Mouse (Mus musculus) adrenal gland, postnatal 4 days (tissue): ENCODE measurements at regions not wholly inside any gene's neighbourhood (a gene's known extent, or its start where the extent isn't known, plus 50 kb on each side); places are given as distances from the start of the nearest gene placed in this dataset.
"Not testable (repeated sequence)": the region's sequence is repeated elsewhere in the genome, so short reads cannot be mapped to it uniquely, and the experiment has no call there.

ENCODE experiments used
- DNase-seq, 2 experiments: peaks; one replicate each; pipeline ENCODE4 v3.0.0; 2021 to 2022; ENCODE audit warnings: low spot score in 2 of 2, mixed read lengths in 2 of 2

- DNase-seq, result no peak
Observed at GRCm38 (mm10) chr10:30470831-30471230, 129.7 kb downstream of the Trmt11 start.

GRCm38 (mm10) chr10:30450616-30451015 is 149.9 kb downstream of the Trmt11 start:
- DNase-seq, result no peak

DNA sequence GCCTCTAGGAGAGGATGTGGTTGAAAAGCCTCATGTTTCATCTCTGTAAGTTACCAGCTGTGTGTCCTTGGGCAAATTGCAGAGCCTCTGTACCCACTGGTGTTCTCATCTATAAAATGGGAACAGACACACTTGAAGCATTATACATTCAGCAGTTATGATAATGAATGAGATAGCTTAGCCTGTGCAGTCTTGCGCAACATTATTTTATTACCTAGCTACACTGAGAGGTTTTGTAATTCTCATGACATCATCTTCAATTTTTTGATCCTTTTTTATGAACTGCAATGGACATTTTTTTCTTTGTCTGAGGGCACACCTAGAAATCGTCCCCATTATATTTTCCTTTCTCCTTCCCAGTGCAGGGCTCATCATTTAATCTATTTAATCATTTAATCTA is 153.5 kb downstream of the Trmt11 start:
- no peak for DNase-seq

GRCm38 (mm10) chr10:30446572-30446971 is 154.0 kb downstream of the Trmt11 start:
- no peak for DNase-seq

- no peak for DNase-seq
Observed at GRCm38 (mm10) chr10:30439802-30440201, 160.7 kb downstream of the Trmt11 start.

- no peak for DNase-seq
Observed at GRCm38 (mm10) chr10:30426420-30426923, 174.1 kb downstream of the Trmt11 start.

GRCm38 (mm10) chr10:30419391-30420043 is 181.0 kb downstream of the Trmt11 start:
- no peak for DNase-seq

DNA sequence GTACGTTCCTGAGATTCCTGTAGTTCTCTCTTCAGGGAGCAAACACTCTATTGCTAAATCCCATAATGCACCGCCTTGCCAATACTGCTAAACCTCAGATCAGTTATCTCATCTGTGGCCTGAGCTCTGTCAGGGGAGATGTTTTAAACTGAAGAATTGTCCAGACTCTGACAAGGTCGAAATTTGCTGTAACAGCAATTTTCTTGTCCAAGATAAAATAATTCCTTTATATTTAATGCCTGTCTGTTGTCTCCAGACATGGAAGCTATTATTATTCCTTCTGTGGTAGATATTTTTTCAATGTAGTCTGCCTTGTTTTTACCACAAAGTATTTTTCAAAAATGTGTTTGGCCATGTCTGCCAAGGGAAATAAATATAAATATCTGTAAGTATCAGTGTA is 184.2 kb downstream of the Trmt11 start:
- DNase-seq, result no peak

DNA sequence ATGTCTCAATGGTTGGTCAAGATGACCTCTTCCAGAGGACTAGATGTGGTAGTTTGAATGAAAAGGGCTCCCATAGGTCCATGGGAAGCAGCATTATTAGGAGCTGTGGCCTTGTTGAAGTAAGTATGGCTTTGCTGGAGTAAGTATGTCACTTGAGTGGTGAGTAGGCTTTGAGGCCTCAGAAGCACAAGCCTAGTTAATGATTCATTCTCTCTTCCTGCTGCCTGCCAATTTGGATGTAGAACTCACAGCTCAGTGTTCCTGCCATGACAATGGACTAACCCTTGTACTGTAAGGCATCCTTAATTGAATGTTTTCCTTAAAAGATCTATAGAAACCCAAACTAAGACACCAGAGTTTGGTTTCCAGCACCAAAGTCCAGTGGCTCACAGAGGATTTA is 188.8 kb downstream of the Trmt11 start:
- no peak for DNase-seq

- no peak for DNase-seq
Observed at GRCm38 (mm10) chr10:30405669-30406393, 194.7 kb downstream of the Trmt11 start.

GRCm38 (mm10) chr10:30370542-30370941 is 170.2 kb upstream of the Cenpw start:
- DNase-seq, result no peak

GRCm38 (mm10) chr10:30360811-30361210 is 160.5 kb upstream of the Cenpw start:
- DNase-seq, result not testable (repeated sequence)

GRCm38 (mm10) chr10:30359051-30359450 is 158.7 kb upstream of the Cenpw start:
- DNase-seq, result peak in 1 of 2 experiments; percentile 52

DNA sequence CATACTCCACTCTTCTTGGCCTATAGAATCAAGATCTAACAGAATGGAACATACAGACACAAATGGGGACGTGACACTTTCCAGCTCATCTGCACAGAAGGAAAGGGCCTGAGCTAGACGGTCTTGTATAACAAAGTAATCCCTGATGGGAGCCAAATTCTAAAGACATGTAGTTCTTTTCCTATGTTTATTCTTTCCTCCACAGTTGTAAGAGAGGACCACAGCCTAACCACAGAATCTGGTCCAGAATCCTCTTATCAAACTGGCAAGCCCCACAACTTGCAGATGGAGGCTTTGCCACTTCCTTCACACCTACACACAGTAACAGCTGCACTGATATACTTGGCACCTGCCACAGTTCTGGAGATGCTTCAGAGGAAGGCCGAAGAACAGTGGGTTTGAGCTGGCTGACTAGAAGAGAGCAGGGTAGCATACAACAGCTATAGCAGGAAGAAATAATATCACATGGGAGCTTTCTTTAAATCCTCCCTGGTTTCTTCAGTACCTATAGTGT is 142.7 kb upstream of the Cenpw start:
- no peak for DNase-seq

DNA sequence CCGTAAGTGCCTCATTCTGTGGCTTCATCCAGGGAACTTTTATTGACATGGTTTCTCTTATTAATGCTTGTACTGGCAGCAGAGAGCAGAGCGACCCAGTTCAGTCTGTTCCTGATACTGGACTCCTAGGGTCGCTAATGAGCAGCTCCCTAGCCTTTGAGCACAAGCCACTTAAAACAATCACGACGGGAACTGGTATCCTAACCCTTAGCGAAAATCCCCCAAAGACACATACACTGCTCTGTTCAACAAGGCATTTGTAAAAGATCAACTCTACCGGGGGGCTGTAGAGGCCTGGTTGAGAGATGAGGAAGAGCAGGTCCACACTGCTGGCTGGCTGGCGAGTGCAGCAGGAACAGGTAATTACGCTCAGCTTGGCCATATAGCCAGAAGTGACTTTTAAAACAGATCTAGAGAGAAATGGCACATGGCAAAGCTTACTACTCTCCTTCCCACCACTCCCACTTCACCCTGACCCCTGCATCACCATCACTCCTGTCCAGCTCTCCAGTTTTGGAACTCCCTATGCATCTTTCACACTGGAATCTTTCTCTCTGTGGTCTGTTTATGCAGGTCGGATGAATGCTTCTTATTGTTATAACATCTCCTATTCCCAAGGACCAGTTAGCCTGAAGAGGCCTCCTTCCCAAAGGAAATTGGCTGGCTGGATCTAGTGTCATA is 128.1 kb upstream of the Cenpw start:
- DNase-seq, result no peak

DNA sequence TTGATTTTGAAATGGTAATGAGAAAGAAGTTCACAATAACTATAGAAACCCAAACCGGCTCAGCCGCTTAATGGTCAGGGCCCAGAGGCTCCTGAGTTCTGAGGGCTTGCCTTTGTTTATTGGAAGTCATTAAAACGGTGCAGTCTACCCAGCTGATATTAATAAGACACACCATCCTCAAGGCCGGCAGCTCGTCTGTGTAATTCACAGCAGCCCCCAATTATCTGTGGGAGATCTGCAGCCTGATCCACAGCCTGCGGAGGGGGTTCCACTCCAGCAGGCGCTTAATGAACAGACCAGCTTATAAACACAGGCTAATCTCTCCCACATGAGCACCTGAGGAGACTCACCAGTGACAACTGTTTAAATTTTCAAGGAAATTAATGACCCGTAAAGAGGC is 127.5 kb upstream of the Cenpw start:
- DNase-seq, result no peak

DNA sequence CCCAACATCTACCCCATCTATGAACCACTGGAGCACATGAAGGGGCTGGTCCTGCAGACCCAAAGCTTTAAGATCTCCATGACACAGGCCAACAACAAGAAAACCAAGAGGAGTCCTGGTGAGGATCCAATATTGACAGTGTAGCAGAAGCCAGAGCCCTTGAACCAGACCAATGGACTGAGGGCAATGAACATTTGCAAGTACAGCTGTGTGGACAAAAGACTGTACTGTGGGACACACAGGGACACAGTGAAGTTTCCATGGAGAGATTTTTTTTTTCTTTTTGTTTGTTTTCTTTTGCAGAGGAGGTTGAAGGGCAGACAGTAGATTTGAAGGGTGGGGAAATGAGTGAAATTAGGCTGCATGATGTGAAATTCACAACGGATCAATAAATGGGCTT is 126.5 kb upstream of the Cenpw start:
- no peak for DNase-seq

DNA sequence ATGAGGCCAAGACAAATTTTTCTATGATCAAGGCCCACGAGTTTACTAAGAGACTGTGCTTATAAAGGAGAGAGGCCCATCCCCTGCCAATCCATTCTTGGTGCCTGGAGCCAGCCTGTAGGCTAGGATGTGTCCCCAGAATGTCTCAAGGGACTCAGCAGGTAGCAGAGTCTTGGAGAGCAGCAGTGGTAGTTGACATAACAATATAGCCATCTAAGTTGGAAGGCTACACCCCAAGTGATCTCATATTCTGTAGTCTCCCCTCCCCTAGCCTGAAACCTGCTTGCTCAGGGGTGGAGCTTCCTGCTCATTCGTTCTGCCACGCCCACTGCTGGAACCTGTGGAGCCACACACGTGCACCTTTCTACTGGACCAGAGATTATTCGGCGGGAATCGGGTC is 95.5 kb upstream of the Cenpw start:
- DNase-seq, result not testable (repeated sequence)

DNA sequence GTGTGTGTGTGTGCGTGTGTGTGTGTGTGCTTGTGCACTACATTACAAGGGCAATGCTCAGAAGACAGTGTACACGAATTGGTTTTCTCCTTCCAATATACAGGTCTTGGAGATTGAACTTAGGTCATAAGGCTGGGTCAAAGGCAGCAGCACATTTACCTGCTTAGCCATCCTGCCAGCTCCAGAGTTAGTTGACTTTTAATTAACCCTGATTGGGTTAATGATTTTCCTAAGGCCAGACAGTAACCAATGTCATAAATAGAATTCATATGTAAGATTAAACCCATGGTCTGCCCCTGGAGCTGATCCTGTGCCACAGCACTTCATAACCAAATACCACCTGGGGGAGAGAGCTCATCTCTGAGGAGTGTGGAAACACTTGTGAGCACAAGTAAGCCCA is 81.3 kb upstream of the Cenpw start:
- DNase-seq, result no peak

DNA sequence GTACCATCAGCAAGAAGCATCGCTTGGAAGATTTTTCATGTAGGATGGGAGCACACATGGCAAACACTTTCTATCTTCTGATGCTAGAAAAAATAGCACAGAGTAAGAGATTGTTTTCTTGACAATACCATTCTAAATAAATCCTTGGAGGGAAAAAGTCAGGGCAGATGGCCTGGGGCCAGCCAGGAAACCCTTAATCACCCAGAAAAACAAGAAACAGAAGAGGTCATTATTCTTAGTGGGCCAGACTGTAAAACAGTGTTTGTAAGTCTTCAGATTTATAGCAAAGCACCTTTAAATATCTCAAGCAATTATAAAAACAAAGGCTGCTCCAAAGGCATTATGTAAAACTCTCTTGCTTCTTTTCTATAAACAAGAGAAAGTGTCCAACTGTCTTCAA is 80.1 kb upstream of the Cenpw start:
- DNase-seq, result no peak

- no peak for DNase-seq
Observed at GRCm38 (mm10) chr10:30279978-30280377, 79.6 kb upstream of the Cenpw start.

GRCm38 (mm10) chr10:30278987-30279386 is 78.6 kb upstream of the Cenpw start:
- DNase-seq, result no peak
